Mouse (Mus musculus) kidney, adult 2 months (tissue): ENCODE measurements around the gene Xcl1. TPM values are rescaled to one million over a fixed set of nuclear protein-coding genes. Genes with fewer than 3 reads are reported as not detected.
"Not testable (repeated sequence)": the region's sequence is repeated elsewhere in the genome, so short reads cannot be mapped to it uniquely, and the experiment has no call there.

ENCODE experiments used
- DNase-seq: peaks from one replicate; pipeline ENCODE4 v3.0.0; 2021
- H3K27ac ChIP-seq: fragments of 200-500 bp; 2 replicates; pipeline ENCODE4 v1.5.1; 2012; ENCODE audit warnings: low read depth, low read length, control low read depth, inconsistent platforms; ENCODE audit not compliant: insufficient read depth
- H3K27me3 ChIP-seq: fragments of 200-500 bp; replicated peaks from 2 replicates; pipeline ENCODE4 v1.6.1; 2012; ENCODE audit warnings: mild to moderate bottlenecking, moderate library complexity, low read length, inconsistent platforms; ENCODE audit not compliant: control insufficient read depth, insufficient read depth
- H3K36me3 ChIP-seq: fragments of 200-500 bp; 2 replicates; pipeline ENCODE4 v1.6.1; 2012; ENCODE audit warnings: mild to moderate bottlenecking, moderate library complexity, low read length, inconsistent platforms; ENCODE audit not compliant: control insufficient read depth, insufficient read depth
- H3K4me1 ChIP-seq: fragments of 200-500 bp; 2 replicates; pipeline ENCODE4 v1.6.1; 2011; ENCODE audit warnings: low read length; ENCODE audit not compliant: control insufficient read depth, insufficient read depth
- H3K4me3 ChIP-seq: fragments of 200-500 bp; 2 replicates; pipeline ENCODE4 v1.5.1; 2011; ENCODE audit warnings: mild to moderate bottlenecking, low read depth, low read length, control low read depth; ENCODE audit not compliant: insufficient read depth
- CTCF ChIP-seq: fragments of 200-500 bp; conservative IDR thresholded peaks from 2 replicates; pipeline ENCODE4 v1.5.1; 2011; ENCODE audit warnings: low read depth, mild to moderate bottlenecking, control low read depth, low read length, moderate library complexity, mixed read lengths; ENCODE audit not compliant: insufficient read depth, insufficient read length
- POLR2A ChIP-seq: fragments of 200-500 bp; IDR thresholded peaks from one replicate; pipeline ENCODE4 v1.6.1; 2011; ENCODE audit warnings: low read depth, low read length, control low read depth
- WGBS: fragments of 180-500 bp; shearing (Covaris S2); methylation state at CpG from one replicate; pipeline ENCODE4 v1.1.7; 2018; 5-methylcytosine and 5-hydroxymethylcytosine counted together
- polyA plus RNA-seq: library from polyadenylated mRNA; depleted of rRNA; stranded (reverse); fragments of >200 nt; gene quantifications from 2 replicates; pipeline ENCODE4 v1.2.3, GENCODE M21; 2012; rRNA removed

The Xcl1 gene
- 0.23 and 0.86 TPM in 2 replicates for polyA plus RNA-seq

- 66% methylated on average over 9 of the region's 9 CpGs for WGBS
- H3K36me3 ChIP-seq = no peaks in the 10 kb centered on the region
- no peak for TF ChIP-seq POLR2A
- no peak for TF ChIP-seq CTCF
- peaks cover 9% of the 10 kb centered on the region; the same call in 1 of the 2 replicates for H3K4me1 ChIP-seq
- H3K27ac ChIP-seq = no peak within 1 kb of the TSS
- peak; percentile 13 for DNase-seq
- H3K27me3 ChIP-seq = no peaks in the 10 kb centered on the region
- H3K4me3 ChIP-seq = no peak within 1 kb of the TSS
Measured at GRCm38 (mm10) chr1:164935477-164936044, at the start of gene Xcl1. Gene Xcl1, minus strand, starts transcription at chr1:164935527.

GRCm38 (mm10) chr1:164984681-164985080 is 49.4 kb upstream of the Xcl1 start:
- not testable (repeated sequence) for DNase-seq, H3K27me3 ChIP-seq, H3K4me3 ChIP-seq, H3K4me1 ChIP-seq, H3K36me3 ChIP-seq, H3K27ac ChIP-seq
- WGBS = 95% methylated on average over 10 of the region's 10 CpGs

- Histone ChIP-seq H3K27me3 (no peaks in the 10 kb centered on the region), H3K36me3 (no peaks in the 10 kb centered on the region), H3K4me3 (no peak overlapping the region), H3K27ac (no peak overlapping the region), H3K4me1 (no peaks in the 10 kb centered on the region)
- TF ChIP-seq POLR2A = no peak
- no peak for TF ChIP-seq CTCF
- DNase-seq = no peak
Measured at GRCm38 (mm10) chr1:164977351-164977750, 42.0 kb upstream of the Xcl1 start.

GRCm38 (mm10) chr1:164975729-164976128 is 40.4 kb upstream of the Xcl1 start:
- H3K4me1 ChIP-seq = no peaks in the 10 kb centered on the region
- no peaks in the 10 kb centered on the region for H3K27me3 ChIP-seq
- no peak overlapping the region for H3K4me3 ChIP-seq
- no peak for DNase-seq
- H3K27ac ChIP-seq = no peak overlapping the region
- 69% methylated on average over 7 of the region's 7 CpGs for WGBS
- no peak for TF ChIP-seq CTCF
- TF ChIP-seq POLR2A = no peak
- no peaks in the 10 kb centered on the region for H3K36me3 ChIP-seq

GRCm38 (mm10) chr1:164975276-164975675 is 39.9 kb upstream of the Xcl1 start:
- Histone ChIP-seq H3K36me3 (no peaks in the 10 kb centered on the region), H3K27me3 (no peaks in the 10 kb centered on the region), H3K27ac (no peak overlapping the region), H3K4me1 (no peaks in the 10 kb centered on the region), H3K4me3 (no peak overlapping the region)
- WGBS = 73% methylated on average over 3 of the region's 3 CpGs
- TF ChIP-seq POLR2A = no peak
- TF ChIP-seq CTCF = no peak
- no peak for DNase-seq

GRCm38 (mm10) chr1:164973790-164974189 is 38.5 kb upstream of the Xcl1 start:
- no peak for DNase-seq
- Histone ChIP-seq H3K27me3 (no peaks in the 10 kb centered on the region), H3K4me3 (no peak overlapping the region), H3K4me1 (no peaks in the 10 kb centered on the region), H3K36me3 (no peaks in the 10 kb centered on the region), H3K27ac (no peak overlapping the region)
- TF ChIP-seq POLR2A = no peak
- no peak for TF ChIP-seq CTCF
- WGBS = 49% methylated on average over 3 of the region's 3 CpGs

- WGBS = 96% methylated on average over 1 of the region's 1 CpGs
- Histone ChIP-seq H3K27ac (no peak overlapping the region), H3K36me3 (no peaks in the 10 kb centered on the region), H3K4me1 (no peaks in the 10 kb centered on the region), H3K4me3 (no peak overlapping the region), H3K27me3 (no peaks in the 10 kb centered on the region)
- no peak for DNase-seq
- TF ChIP-seq POLR2A = no peak
Measured at GRCm38 (mm10) chr1:164973341-164973740, 38.0 kb upstream of the Xcl1 start.

- no peaks in the 10 kb centered on the region for H3K27me3 ChIP-seq
- H3K4me3 ChIP-seq = no peak overlapping the region
- 83% methylated on average over 5 of the region's 5 CpGs for WGBS
- H3K27ac ChIP-seq = no peak overlapping the region
- no peaks in the 10 kb centered on the region for H3K4me1 ChIP-seq
- no peak for TF ChIP-seq CTCF
- TF ChIP-seq POLR2A = no peak
- no peak for DNase-seq
- no peaks in the 10 kb centered on the region for H3K36me3 ChIP-seq
Measured at GRCm38 (mm10) chr1:164972744-164973143, 37.4 kb upstream of the Xcl1 start.
